Mouse (Mus musculus) forebrain, embryonic 15.5 days (tissue): ENCODE data around the gene Erg. TPM values are rescaled to one million over a fixed set of nuclear protein-coding genes. Genes with fewer than 3 reads are reported as not detected.

Experiments
- ATAC-seq: fragments of 200-750 bp; cut with Nextera tagmentation; replicated peaks from 2 replicates; pipeline ENCODE4 v1.8.0; 2017; ENCODE audit warnings: mild to moderate bottlenecking, moderate TSS enrichment, moderate library complexity
- H3K27ac ChIP-seq: fragments of 300-500 bp; sonication (generic); replicated peaks from 2 replicates; pipeline ENCODE4 v1.5.1; 2015; ENCODE audit warnings: mild to moderate bottlenecking, inconsistent platforms
- H3K27me3 ChIP-seq: fragments of 300-500 bp; sonication (generic); 2 replicates; pipeline ENCODE4 v1.6.1; 2015; ENCODE audit warnings: inconsistent platforms
- H3K36me3 ChIP-seq: fragments of 300-500 bp; sonication (generic); 2 replicates; pipeline ENCODE4 v1.6.1; 2015; ENCODE audit warnings: mild to moderate bottlenecking, inconsistent platforms
- H3K4me1 ChIP-seq: fragments of 300-500 bp; sonication (generic); 2 replicates; pipeline ENCODE4 v1.6.1; 2015; ENCODE audit warnings: inconsistent platforms
- H3K4me2 ChIP-seq: fragments of 300-500 bp; sonication (generic); replicated peaks from 2 replicates; pipeline ENCODE4 v1.6.1; 2015; ENCODE audit warnings: mild to moderate bottlenecking, inconsistent platforms
- H3K4me3 ChIP-seq: fragments of 300-500 bp; sonication (generic); 2 replicates; pipeline ENCODE4 v1.5.1; 2015; ENCODE audit warnings: mild to moderate bottlenecking, inconsistent platforms
- H3K9ac ChIP-seq: fragments of 300-500 bp; sonication (generic); replicated peaks from 2 replicates; pipeline ENCODE4 v1.6.1; 2015; ENCODE audit warnings: mild to moderate bottlenecking, inconsistent platforms
- H3K9me3 ChIP-seq: fragments of 300-500 bp; sonication (generic); 2 replicates; pipeline ENCODE4 v1.6.1; 2016; ENCODE audit warnings: inconsistent platforms
- WGBS: fragments of 180-500 bp; shearing (Covaris S2); methylation state at CpG from one replicate; pipeline ENCODE4 v1.1.7; 2015; ENCODE audit warnings: mixed read lengths; 5-methylcytosine and 5-hydroxymethylcytosine counted together
- polyA plus RNA-seq: library from polyadenylated mRNA; unstranded; fragments of >200 nt; fragmentation: Nextera tagmentation; extraction: Ambion mirVana; gene quantifications from 2 replicates; pipeline ENCODE4 v1.2.1, GENCODE M21; 2015

Gene Erg
- polyA plus RNA-seq, 1 experiment from 2014 or later, result 1.5 TPM

DNA sequence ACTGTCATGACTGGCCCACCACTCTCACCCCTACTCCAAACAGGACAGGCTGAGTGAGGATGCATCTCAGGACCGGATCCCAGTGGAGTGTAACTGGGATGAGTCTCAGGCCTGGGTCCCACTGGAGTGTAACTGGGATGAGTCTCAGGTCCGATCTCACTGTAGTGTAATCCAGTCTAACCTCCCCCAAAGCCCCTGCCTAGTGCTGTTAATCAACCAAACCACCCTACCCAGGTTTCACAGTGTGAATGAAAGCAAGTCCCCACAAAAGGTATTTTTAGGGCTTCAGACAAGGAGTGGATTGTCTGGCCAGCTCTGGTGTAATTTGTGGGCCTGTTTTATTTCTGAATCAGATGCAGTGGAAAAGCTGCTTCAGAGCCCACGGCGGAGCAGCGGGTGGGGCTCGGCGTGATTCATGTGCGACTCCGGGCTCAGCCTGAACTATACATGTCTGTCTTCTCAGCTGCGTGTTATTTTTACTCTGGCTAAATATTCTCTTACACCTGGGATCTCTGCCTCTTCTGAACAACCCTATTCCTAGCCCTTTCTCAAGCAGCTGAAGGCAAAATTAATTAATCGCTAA, 187.5 kb downstream of the Erg start:
- no peaks in the 10 kb centered on the region for H3K36me3 ChIP-seq
- H3K27me3 ChIP-seq, result no peaks in the 10 kb centered on the region
- no peak overlapping the region for H3K4me2 ChIP-seq
- peaks cover 3% of the 10 kb centered on the region; the same call in 1 of the 2 replicates for H3K4me1 ChIP-seq
- no peak overlapping the region for H3K4me3 ChIP-seq
- WGBS, result 58% methylated on average over 11 of the region's 11 CpGs
- no peaks in the 10 kb centered on the region for H3K9me3 ChIP-seq
- no peak overlapping the region for H3K9ac ChIP-seq
- H3K27ac ChIP-seq, result no peak overlapping the region
- no peak for ATAC-seq

DNA sequence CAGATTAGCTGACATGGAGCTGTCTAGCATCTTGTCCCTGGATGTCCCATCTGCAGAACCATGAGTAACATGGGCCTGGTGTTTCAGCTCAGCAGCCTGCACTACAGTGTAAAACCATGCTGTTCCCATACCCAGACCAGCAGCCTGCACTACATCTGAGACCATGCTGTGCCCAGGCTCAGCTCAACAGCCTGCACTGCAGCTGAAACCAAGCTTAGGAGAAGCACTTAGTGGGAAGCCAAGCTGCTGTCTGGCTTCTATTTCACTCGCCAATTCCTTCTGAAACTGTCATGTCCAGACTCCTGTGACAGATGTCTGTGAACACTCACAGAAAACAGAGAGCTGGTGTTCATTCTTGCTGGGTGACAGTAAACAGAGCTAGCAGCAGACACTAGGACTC, 195.6 kb downstream of the Erg start:
- ATAC-seq, result no peak
- Histone ChIP-seq H3K4me1 (no peaks in the 10 kb centered on the region), H3K27me3 (no peaks in the 10 kb centered on the region), H3K4me3 (no peak overlapping the region), H3K9me3 (no peaks in the 10 kb centered on the region), H3K27ac (no peak overlapping the region), H3K9ac (no peak overlapping the region), H3K4me2 (no peak overlapping the region), H3K36me3 (no peaks in the 10 kb centered on the region)
- WGBS, result 65% methylated on average over 1 of the region's 1 CpGs

DNA sequence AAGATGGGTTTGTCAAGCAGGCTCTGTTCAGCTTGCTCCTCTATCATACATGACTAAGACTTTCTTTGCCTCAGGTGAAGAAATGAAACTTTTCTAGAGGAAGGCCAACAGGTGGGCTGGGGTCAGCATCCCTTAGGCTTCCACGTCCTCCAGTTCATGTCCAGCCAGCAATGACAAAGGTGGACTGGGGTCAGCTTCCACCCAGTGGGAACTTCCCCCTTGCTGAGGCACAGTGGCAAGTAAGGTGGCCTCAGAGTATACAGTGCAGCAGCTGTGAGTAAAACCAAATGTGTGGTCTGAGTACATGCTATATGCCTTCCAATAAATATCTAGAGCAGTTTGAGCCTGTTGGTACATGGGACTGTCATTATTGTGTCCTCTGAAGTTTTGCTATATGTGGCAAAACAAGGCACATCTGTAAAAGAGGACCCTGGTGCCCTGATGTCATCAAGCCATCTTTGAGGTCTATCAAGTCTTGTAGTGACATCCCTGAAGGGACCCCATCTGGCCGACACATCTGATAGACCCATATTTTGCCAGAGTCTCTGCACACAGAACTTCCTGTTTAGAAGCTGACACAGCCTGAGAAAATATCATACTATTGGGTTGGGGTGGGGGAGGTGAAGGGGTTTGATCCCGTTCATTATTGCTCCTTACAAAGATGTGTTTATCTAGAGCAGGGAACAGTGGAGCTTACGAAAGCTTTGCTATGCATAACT, 197.4 kb downstream of the Erg start:
- H3K4me1 ChIP-seq, result no peaks in the 10 kb centered on the region
- no peak overlapping the region for H3K4me2 ChIP-seq
- ATAC-seq, result no peak
- no peaks in the 10 kb centered on the region for H3K36me3 ChIP-seq
- no peaks in the 10 kb centered on the region for H3K9me3 ChIP-seq
- no peaks in the 10 kb centered on the region for H3K27me3 ChIP-seq
- 88% methylated on average over 4 of the region's 4 CpGs for WGBS
- H3K4me3 ChIP-seq, result no peak overlapping the region
- H3K9ac ChIP-seq, result no peak overlapping the region
- no peak overlapping the region for H3K27ac ChIP-seq

DNA sequence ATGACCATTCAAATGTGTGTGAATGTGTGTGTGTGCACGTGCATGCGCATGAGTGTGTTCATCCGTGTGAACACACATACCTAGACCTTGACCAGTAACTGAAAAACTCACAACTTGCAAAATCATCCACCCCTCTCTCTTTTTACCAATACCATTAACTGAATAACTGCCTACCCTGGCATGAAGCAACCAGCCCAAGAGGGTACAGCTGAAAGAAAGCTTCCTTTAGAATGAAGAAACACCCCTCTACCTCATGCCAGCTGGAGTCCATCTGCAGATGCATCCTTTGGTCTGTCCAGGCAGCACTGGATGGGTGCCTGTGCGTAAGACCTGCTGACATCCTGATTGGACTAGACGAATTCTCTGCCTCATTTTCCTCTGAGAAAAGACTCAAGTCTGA, 198.1 kb downstream of the Erg start:
- Histone ChIP-seq H3K27ac (no peak overlapping the region), H3K9ac (no peak overlapping the region), H3K4me3 (no peak overlapping the region), H3K9me3 (no peaks in the 10 kb centered on the region), H3K4me2 (no peak overlapping the region), H3K27me3 (no peaks in the 10 kb centered on the region), H3K4me1 (no peaks in the 10 kb centered on the region), H3K36me3 (no peaks in the 10 kb centered on the region)
- WGBS, result 91% methylated on average over 5 of the region's 5 CpGs
- no peak for ATAC-seq

DNA sequence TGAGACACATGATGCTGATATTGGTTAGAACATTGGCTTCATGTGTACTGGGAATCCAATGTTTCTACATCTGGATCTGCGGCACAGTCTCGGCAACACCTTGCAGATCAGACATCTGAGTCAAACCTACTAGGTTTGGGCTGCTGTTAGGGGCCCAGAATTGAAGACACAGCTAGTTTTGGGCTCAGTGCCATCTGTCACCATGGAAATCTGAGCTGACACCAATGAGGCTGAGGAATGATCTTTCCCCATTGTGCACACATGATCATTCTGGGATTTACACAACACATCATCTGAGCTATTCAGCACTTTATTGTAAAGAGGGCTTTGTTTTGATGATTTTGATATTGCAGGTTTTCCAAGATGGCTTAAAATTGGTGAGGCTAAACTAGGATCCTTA, 199.4 kb downstream of the Erg start:
- WGBS, result 97% methylated on average over 2 of the region's 2 CpGs
- ATAC-seq, result no peak
- H3K9me3 ChIP-seq, result no peaks in the 10 kb centered on the region
- no peak overlapping the region for H3K4me3 ChIP-seq
- no peaks in the 10 kb centered on the region for H3K36me3 ChIP-seq
- no peaks in the 10 kb centered on the region for H3K4me1 ChIP-seq
- no peak overlapping the region for H3K27ac ChIP-seq
- no peak overlapping the region for H3K9ac ChIP-seq
- H3K27me3 ChIP-seq, result no peaks in the 10 kb centered on the region
- H3K4me2 ChIP-seq, result no peak overlapping the region

DNA sequence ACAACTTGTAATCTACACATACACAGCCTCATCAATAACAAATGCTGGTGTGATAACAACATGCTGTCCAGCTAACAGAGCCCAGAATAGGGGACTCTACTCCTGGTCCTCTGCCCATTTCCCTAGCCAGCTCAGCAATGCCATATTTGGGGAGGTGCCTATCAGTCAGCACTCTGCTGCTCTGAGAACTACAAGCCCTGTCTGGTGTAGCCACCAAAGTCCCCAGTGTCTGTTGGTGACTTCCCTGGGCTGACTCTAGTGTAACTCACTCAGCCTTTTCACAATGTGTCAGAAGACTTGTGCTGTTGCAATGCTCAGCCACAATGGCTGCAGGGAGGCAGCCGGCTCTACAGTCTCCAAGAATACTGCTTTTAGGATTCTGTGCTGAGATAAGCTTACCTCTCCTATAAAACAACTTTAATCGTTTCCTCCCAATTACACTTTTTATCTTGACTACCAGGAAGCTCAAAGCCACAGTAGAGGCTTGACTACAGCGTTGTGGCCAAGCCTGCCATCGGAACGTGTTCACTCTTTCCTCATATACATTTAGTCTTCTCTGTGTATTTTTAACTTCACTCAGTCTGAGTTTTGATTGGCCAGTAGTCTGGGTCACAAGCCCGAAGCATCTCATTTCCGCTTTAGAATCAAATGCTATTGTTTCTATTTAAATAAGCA, 201.0 kb downstream of the Erg start:
- H3K9ac ChIP-seq, result no peak overlapping the region
- H3K27ac ChIP-seq, result no peak overlapping the region
- H3K4me1 ChIP-seq, result no peaks in the 10 kb centered on the region
- 92% methylated on average over 7 of the region's 7 CpGs for WGBS
- no peak overlapping the region for H3K4me3 ChIP-seq
- no peak for ATAC-seq
- no peaks in the 10 kb centered on the region for H3K36me3 ChIP-seq
- H3K4me2 ChIP-seq, result no peak overlapping the region
- no peaks in the 10 kb centered on the region for H3K27me3 ChIP-seq
- H3K9me3 ChIP-seq, result no peaks in the 10 kb centered on the region

DNA sequence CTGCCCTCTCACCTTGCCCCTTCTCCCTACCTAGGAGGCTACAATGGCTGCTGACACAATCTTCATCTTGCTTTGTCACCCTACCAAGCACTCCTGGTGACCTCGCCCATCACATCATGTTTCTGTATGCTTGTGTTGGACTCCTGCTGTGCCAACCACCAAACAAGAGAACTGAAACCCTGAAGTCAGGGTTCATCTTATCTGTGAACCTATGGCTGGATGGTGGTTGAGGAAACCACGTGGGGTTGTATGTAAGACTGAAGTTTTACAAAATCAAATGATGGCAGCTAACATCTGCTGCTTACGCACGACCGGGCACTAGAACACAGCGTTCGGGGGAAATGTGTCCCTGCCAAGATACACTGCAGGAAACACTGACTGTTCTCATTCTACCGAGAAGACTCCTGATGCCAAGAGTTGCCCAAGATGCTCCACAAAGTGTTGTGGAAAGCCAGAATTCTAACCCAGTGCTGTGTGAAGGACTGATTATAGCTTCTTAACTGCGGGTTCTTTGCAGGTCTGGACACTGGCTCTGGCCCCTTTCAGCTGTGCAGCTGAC, 201.7 kb downstream of the Erg start:
- no peaks in the 10 kb centered on the region for H3K9me3 ChIP-seq
- 80% methylated on average over 9 of the region's 9 CpGs for WGBS
- H3K4me1 ChIP-seq, result no peaks in the 10 kb centered on the region
- H3K36me3 ChIP-seq, result no peaks in the 10 kb centered on the region
- no peak for ATAC-seq
- H3K27me3 ChIP-seq, result no peaks in the 10 kb centered on the region
- H3K4me2 ChIP-seq, result no peak overlapping the region
- H3K9ac ChIP-seq, result no peak overlapping the region
- H3K27ac ChIP-seq, result no peak overlapping the region
- no peak overlapping the region for H3K4me3 ChIP-seq

DNA sequence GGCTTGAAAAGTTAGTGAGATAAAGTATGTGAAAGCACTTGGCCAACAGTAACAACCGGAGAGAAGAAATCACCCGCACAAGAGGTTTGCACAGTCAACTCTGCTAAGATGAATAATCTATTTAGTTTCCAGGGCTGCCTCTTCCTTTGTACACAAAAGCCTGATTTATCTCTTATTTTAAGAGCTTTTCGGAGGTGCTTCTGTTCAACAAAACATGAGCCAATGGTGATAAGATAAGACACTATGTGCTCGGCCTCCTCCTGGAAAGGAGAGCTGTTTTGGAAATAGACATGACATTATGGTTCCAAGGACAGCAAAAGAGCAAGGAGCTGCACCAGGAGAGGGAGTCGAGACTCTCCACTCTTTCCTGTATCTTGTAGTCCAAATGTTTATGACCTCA, 204.1 kb downstream of the Erg start:
- no peak overlapping the region for H3K9ac ChIP-seq
- H3K4me2 ChIP-seq, result no peak overlapping the region
- 90% methylated on average over 5 of the region's 5 CpGs for WGBS
- no peaks in the 10 kb centered on the region for H3K36me3 ChIP-seq
- H3K4me3 ChIP-seq, result no peak overlapping the region
- H3K27me3 ChIP-seq, result no peaks in the 10 kb centered on the region
- no peaks in the 10 kb centered on the region for H3K4me1 ChIP-seq
- H3K27ac ChIP-seq, result no peak overlapping the region
- ATAC-seq, result no peak
- no peaks in the 10 kb centered on the region for H3K9me3 ChIP-seq

DNA sequence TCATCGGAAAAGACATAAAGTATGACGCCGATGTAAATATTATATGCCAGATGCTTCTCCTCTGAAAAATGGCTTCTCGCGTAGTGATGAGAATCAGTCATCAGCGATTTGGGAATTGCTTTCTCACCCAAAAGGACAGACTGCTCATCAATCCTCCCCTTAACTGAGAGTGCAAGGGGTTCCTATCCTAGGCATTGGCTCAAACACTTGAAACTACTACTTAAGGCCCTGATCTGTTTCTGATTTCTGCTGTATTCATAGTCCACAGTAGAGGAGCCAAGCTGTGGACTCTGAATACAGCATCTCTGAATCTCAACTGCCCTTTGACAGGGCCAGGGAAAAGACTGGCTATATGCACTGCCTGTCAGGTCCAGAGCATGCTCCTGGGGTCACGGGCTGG, 209.6 kb downstream of the Erg start:
- no peak for ATAC-seq

DNA sequence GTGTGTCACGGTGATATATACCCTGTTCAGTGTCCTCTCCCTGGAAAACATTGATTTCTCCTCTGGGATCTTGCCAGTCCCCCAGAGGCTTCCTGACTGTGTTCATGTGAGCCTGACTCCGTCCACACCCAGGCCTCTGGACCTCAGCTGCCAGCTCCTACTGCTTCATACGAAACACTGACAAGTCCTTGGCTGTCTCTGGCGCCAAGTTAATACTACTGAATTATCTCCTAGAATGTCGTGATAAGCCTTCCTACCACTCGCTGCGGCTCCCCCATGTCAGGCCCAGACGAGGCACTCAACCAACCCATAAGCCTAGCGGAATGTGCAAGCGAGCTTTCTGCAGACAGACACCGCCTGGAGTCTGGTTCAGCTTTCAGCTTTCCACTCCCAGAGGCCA, 210.0 kb downstream of the Erg start:
- no peak overlapping the region for H3K4me3 ChIP-seq
- no peak overlapping the region for H3K27ac ChIP-seq
- no peak overlapping the region for H3K4me2 ChIP-seq
- H3K9me3 ChIP-seq, result no peaks in the 10 kb centered on the region
- H3K4me1 ChIP-seq, result no peaks in the 10 kb centered on the region
- H3K36me3 ChIP-seq, result no peaks in the 10 kb centered on the region
- WGBS, result 72% methylated on average over 11 of the region's 11 CpGs
- no peak overlapping the region for H3K9ac ChIP-seq
- H3K27me3 ChIP-seq, result no peaks in the 10 kb centered on the region
- no peak for ATAC-seq

More for the DNA sequence above, 209.6 kb downstream of the Erg start:
- no peaks in the 10 kb centered on the region for H3K36me3 ChIP-seq
- H3K27me3 ChIP-seq, result no peaks in the 10 kb centered on the region
- H3K9me3 ChIP-seq, result no peaks in the 10 kb centered on the region
- WGBS, result 78% methylated on average over 7 of the region's 7 CpGs
- H3K9ac ChIP-seq, result no peak overlapping the region
- no peak overlapping the region for H3K27ac ChIP-seq
- H3K4me2 ChIP-seq, result no peak overlapping the region
- no peak overlapping the region for H3K4me3 ChIP-seq
- H3K4me1 ChIP-seq, result no peaks in the 10 kb centered on the region

DNA sequence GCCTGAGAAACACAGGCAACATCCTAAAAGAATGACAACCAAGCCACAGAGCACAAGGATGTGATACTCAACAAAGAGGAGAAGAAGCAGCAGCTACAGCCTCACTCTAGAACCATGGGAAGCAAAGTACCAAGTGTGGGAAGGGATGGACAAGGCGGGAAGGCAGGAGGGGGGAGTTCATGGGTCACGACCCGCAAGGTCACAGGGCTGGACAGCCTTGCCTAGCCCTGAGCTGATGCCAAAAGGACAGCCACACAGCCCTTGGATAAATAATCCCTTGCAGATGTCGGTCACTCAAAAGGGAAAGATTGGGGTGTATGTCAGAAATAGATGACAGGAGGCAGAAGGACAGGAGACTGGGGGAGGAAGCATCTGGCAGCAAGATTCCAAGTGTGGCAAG, 211.7 kb downstream of the Erg start:
- Histone ChIP-seq H3K27me3 (no peaks in the 10 kb centered on the region), H3K9me3 (no peaks in the 10 kb centered on the region), H3K9ac (no peak overlapping the region), H3K4me3 (no peak overlapping the region), H3K4me2 (no peak overlapping the region), H3K4me1 (no peaks in the 10 kb centered on the region), H3K27ac (no peak overlapping the region), H3K36me3 (no peaks in the 10 kb centered on the region)
- 86% methylated on average over 4 of the region's 4 CpGs for WGBS
- ATAC-seq, result no peak

DNA sequence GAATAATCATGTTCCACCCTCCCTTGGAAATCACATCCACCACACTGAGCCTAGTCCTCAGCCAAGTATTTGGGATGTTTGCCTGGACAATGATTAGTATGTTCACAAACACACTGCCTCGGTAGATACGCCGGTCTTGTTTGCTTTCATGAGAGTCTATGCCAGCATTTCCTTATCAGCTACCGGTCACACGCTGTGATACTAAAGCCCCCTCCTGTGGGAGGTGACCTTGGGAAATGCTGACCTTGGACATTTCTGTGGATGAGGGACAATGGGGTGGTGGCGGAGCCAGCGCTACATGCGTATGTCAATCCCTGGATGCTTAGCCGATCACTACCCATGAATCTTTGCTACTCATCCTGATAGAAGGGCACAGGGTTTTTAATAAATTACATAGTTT, 213.4 kb downstream of the Erg start:
- Histone ChIP-seq H3K4me1 (no peaks in the 10 kb centered on the region), H3K4me3 (no peak overlapping the region), H3K9ac (no peak overlapping the region), H3K4me2 (no peak overlapping the region), H3K27ac (no peak overlapping the region), H3K9me3 (no peaks in the 10 kb centered on the region), H3K27me3 (no peaks in the 10 kb centered on the region), H3K36me3 (no peaks in the 10 kb centered on the region)
- WGBS, result 94% methylated on average over 9 of the region's 9 CpGs
- ATAC-seq, result no peak
